Mouse (Mus musculus) liver, postnatal 0 days (tissue): ENCODE results near the gene Cbx7.

ENCODE experiments used
- CTCF ChIP-seq: sonication (generic); IDR thresholded peaks from 2 replicates; pipeline ENCODE4 v1.5.1; 2016; ENCODE audit warnings: antibody characterized with exemption, low read depth
- EP300 ChIP-seq: IDR thresholded peaks from 2 replicates; pipeline ENCODE4 v1.6.1; 2016; ENCODE audit warnings: antibody characterized with exemption, low read depth, mild to moderate bottlenecking

GRCm38 (mm10) chr15:79933670-79934514, 37.0 kb downstream of the Cbx7 start:
- no peak for TF ChIP-seq CTCF
- no peak for TF ChIP-seq EP300
